Mouse (Mus musculus) neutrophil, adult 5-6 weeks (primary cell): ENCODE measurements around the gene Trim30b. TPM values are rescaled to one million over a fixed set of nuclear protein-coding genes. Genes with fewer than 3 reads are reported as not detected.

Experiments
- total RNA-seq: library from RNA; stranded (forward); fragments of 200-1000 nt; gene quantifications from 2 replicates; pipeline ENCODE4 v1.2.3, GENCODE M21; 2017

The Trim30b gene
- total RNA-seq, 1 experiment from 2014 or later = 405 TPM

Other genes with a start within 250 kb of the Trim30b start
- not detected in 2 replicates for gene Ubqln5, start 240.1 kb downstream of the Trim30b start, total RNA-seq
- not detected in 2 replicates for gene Olfr643, start 232.5 kb downstream of the Trim30b start, total RNA-seq
- not detected in 2 replicates for gene Ubqln3, start 226.6 kb downstream of the Trim30b start, total RNA-seq
- gene Ubqlnl, start 219.3 kb downstream of the Trim30b start, total RNA-seq = not detected in 2 replicates
- gene Olfm5, start 205.1 kb downstream of the Trim30b start, total RNA-seq = not detected in 2 replicates
- 0.12 TPM in 1 of 2 replicates, not detected in the other for gene Olfr648, start 186.5 kb downstream of the Trim30b start, total RNA-seq
- gene Olfr649, start 173.9 kb downstream of the Trim30b start, total RNA-seq = not detected in 2 replicates
- gene Trim6, start 151.1 kb downstream of the Trim30b start, total RNA-seq = 1.3 and 2.3 TPM in 2 replicates
- gene Trim34a, start 125.4 kb downstream of the Trim30b start, total RNA-seq = 202 and 211 TPM in 2 replicates
- gene Trim5, start 81.8 kb downstream of the Trim30b start, total RNA-seq = 71.1 and 78.2 TPM in 2 replicates
- 518 and 540 TPM in 2 replicates for gene Trim12a, start 54.4 kb downstream of the Trim30b start, total RNA-seq
- gene Trim34b, start 40.4 kb downstream of the Trim30b start, total RNA-seq = 6.8 and 7.2 TPM in 2 replicates
- 185 and 205 TPM in 2 replicates for gene Trim12c, start 16.5 kb downstream of the Trim30b start, total RNA-seq
- gene Trim30c, start 31.0 kb upstream of the Trim30b start, total RNA-seq = 6.6 and 7.2 TPM in 2 replicates
- gene Trim30a, start 95.3 kb upstream of the Trim30b start, total RNA-seq = 208 and 211 TPM in 2 replicates
- 192 and 193 TPM in 2 replicates for gene Trim30d, start 138.0 kb upstream of the Trim30b start, total RNA-seq
- not detected in 2 replicates for gene Olfr651, start 180.2 kb upstream of the Trim30b start, total RNA-seq
- not detected in 2 replicates for gene Olfr652, start 191.0 kb upstream of the Trim30b start, total RNA-seq
- gene Olfr653, start 207.4 kb upstream of the Trim30b start, total RNA-seq = not detected in 2 replicates
- not detected in 2 replicates for gene Olfr654, start 217.1 kb upstream of the Trim30b start, total RNA-seq
- gene Olfr655, start 231.9 kb upstream of the Trim30b start, total RNA-seq = not detected in 2 replicates
- gene Olfr656, start 244.1 kb upstream of the Trim30b start, total RNA-seq = not detected in 2 replicates